Mouse (Mus musculus): ENCODE results near the gene Tbc1d21. TPM values are rescaled to one million over a fixed set of nuclear protein-coding genes. Genes with fewer than 3 reads are reported as not detected.
A peak's percentile ranks its signal among the peaks of the same experiment; 100 is the strongest.

Gene Tbc1d21
- total RNA-seq (2021), result not detected

- intact Hi-C loops (cut with DNase I), result loop anchor here (5.0 kb wide), 1 partner anchor 117 kb away; the partner anchor contains the start of gene Insyn1
- DNase-seq, result no peak
Observed at GRCm38 (mm10) chr9:58370355-58370754, at the start of gene Tbc1d21. Gene Tbc1d21, minus strand, starts transcription at chr9:58370455.

GRCm38 (mm10) chr9:58411556-58411955 is 41.3 kb upstream of the Tbc1d21 start:
- DNase-seq, result no peak
- intact Hi-C loops (cut with DNase I), result no loop called here

GRCm38 (mm10) chr9:58410057-58410735 is 39.9 kb upstream of the Tbc1d21 start:
- intact Hi-C loops (cut with DNase I), result no loop called here
- DNase-seq, result peak; percentile 47 to 67

DNA sequence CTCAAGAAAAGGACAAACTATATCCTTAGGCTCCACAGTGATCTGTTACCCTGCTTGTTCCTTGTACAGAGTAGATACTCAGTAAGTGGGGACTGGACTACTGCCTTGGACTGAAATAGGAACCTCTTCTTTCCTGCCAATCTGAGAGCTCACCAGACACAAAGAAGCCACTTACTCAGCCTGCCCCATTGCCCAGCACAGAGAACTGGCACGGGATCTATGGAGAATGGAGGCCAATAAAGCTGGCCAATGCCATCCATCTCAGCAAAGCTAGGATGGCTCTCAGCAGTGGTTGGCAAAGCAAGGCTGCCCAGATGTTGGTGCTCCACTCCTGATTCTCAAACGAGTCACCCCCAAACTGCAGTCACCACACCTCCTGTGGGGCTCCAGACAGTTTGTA is 39.0 kb upstream of the Tbc1d21 start:
- DNase-seq, result peak in 1 of 2 experiments; percentile 26
- intact Hi-C loops (cut with DNase I), result no loop called here

DNA sequence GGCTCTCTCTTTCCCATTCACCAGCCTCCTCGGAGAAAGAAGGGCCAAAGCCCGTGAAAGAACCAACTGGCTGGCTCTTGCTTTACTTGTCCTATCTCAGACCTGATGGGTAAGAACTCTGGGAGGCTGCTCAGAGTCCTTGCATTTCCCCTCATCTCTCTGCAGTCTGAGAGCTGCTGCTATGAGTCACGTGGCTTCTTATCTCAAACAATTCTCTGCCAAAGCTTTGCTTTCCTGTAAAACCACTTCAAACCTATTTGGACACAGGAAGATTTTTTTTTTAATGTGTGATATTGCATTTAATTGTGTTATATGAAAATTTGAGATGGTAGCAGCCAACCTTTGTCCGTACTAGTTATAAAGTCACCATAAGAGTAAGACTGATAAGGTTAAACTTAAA is 34.2 kb upstream of the Tbc1d21 start:
- intact Hi-C loops (cut with DNase I), result no loop called here
- DNase-seq, result no peak

- no peak for DNase-seq
- intact Hi-C loops (cut with DNase I), result no loop called here
Observed at GRCm38 (mm10) chr9:58401371-58402082, 31.3 kb upstream of the Tbc1d21 start.

GRCm38 (mm10) chr9:58399609-58400008 is 29.4 kb upstream of the Tbc1d21 start:
- no peak for DNase-seq
- intact Hi-C loops (cut with DNase I), result no loop called here

DNA sequence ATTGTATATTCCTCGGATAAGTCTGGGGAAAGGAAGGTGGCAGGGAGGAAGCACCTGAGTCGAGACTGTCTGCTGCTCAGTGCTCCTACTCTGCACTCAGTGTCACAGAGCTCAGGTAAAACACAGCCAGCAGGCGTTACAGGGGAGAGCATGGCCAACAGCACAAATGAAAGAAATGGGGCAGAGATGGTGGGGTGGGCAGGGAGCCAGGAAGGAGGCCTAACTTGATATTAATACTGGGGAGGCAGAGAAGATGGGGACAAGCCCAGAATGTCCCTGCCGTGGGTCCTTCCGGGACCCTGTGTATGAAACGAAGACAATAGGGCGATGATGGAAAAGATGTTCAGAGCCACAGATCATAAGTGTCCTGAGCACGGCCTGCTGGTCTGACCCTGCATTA is 24.4 kb upstream of the Tbc1d21 start:
- no peak for DNase-seq
- intact Hi-C loops (cut with DNase I), result no loop called here

GRCm38 (mm10) chr9:58393875-58394274 is 23.6 kb upstream of the Tbc1d21 start:
- DNase-seq, result no peak
- intact Hi-C loops (cut with DNase I), result no loop called here

DNA sequence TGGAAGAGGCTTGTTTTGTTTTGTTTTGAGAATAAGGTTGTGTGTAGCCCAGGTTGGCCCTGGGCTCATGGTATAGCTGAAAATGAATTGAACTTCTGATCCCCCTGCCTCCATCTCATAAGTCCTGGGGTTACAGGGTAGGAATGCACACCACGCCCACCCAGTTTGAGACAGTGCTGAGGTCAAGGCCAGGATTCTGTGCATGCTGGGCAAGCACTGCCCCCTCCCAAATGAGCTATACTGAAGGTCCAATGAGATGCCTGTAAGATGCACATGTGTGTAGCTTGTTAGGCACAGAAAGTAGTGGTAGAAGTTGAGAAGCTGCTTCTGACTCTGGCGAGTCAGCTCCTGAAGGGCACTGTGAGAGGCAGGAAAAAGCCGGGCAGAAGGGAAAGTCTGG is 18.1 kb upstream of the Tbc1d21 start:
- intact Hi-C loops (cut with DNase I), result no loop called here
- no peak for DNase-seq

DNA sequence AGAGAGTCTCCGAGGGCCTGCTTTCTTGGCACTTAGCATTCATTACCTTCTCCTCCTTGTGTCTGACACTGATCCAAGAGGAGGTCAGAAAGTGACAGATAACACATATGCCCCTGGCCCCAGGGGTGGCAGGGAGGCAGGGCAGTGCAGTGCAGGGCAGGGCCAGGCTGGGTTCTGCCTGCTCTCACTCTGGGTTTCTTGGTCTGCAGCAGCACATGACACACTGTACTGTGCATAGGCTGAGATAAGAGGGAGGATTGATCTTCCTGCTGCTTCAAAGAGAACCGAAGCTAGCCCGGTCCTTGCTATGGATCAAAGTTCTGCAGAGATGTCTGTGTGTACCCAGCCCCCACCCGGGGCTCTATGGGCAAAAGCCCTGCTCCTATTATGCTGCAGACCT is 8.6 kb upstream of the Tbc1d21 start:
- no peak for DNase-seq
- intact Hi-C loops (cut with DNase I), result no loop called here

DNA sequence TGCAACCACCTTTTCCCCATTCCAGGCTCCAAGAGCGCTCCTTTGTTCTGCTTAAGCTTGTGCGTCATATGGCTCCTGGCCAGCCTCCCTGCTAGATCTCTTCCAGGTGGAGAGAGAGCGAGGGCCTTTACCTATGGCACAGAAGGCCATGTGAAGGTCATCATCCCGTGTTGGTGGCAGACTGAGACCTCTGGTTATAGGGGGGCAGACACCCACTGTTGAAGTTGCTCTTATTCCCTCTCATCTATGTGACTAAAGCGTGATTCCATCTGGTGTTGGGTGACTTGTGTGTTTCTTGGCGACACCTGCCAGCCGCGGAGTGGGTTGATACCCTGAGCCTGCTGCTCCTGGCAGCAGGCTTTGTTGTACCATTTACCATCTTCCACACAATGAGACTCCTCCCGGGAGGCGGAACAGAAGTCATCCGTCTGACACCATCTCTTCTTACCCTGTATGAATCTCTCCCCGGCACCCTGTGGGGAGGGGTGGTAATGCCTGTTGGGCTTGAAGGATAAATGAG is 3.7 kb upstream of the Tbc1d21 start:
- no peak for DNase-seq
- intact Hi-C loops (cut with DNase I), result loop anchor here (5.0 kb wide), 1 partner anchor 113 kb away; the partner anchor contains the start of gene Insyn1

GRCm38 (mm10) chr9:58371914-58372313 is 1.7 kb upstream of the Tbc1d21 start:
- no peak for DNase-seq
- intact Hi-C loops (cut with DNase I), result loop anchor here (5.0 kb wide), 1 partner anchor 115 kb away; the partner anchor contains the start of gene Insyn1

DNA sequence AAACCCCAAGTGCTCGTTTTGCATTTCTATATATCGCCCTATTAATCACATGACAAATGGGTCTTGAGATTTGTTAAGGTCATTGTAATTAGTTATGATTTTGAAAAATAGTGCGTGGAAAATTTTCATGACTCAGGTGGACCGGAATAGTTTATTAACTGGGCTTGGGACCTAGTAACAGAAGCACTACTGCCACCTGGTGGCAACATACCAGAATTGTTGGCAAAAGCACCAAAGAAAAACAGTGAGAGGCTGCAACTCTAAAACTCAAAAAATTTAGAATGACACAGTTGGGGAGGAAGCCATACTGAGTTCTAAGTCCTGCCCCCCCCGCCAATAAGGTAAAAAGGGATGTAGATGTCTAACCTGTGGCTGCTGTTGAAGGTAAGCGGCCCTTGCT is 611 bp downstream of the Tbc1d21 start:
- peak; percentile 48 to 61 for DNase-seq
- intact Hi-C loops (cut with DNase I), result loop anchor here (2.0 to 5.0 kb wide), 3 partner anchors 39 to 331 kb away; partner anchors contain the start of gene Insyn1

DNA sequence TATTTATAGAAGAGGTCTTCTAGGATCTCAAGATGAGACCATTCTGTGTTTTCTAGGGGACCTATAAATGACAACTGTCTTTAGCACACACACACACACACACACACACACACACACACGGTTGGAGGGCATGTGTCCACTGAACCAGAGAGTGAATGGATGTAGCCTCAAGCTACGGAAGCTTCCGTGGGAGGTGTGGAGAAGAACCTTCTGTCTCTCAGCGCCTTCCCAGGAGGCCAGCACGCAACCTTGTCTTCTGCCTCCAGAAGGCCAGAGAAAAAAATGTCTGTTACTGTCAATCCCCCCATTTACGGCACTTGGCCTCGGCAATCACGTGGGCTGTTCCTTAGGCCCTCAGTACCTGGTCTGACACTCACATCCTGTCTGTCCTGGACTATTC is 5.9 kb downstream of the Tbc1d21 start:
- intact Hi-C loops (cut with DNase I), result no loop called here
- DNase-seq, result no peak

- intact Hi-C loops (cut with DNase I), result no loop called here
- no peak for DNase-seq
Observed at GRCm38 (mm10) chr9:58361956-58362355, 8.3 kb downstream of the Tbc1d21 start.

GRCm38 (mm10) chr9:58361373-58361772 is 8.9 kb downstream of the Tbc1d21 start:
- no peak for DNase-seq
- intact Hi-C loops (cut with DNase I), result no loop called here

DNA sequence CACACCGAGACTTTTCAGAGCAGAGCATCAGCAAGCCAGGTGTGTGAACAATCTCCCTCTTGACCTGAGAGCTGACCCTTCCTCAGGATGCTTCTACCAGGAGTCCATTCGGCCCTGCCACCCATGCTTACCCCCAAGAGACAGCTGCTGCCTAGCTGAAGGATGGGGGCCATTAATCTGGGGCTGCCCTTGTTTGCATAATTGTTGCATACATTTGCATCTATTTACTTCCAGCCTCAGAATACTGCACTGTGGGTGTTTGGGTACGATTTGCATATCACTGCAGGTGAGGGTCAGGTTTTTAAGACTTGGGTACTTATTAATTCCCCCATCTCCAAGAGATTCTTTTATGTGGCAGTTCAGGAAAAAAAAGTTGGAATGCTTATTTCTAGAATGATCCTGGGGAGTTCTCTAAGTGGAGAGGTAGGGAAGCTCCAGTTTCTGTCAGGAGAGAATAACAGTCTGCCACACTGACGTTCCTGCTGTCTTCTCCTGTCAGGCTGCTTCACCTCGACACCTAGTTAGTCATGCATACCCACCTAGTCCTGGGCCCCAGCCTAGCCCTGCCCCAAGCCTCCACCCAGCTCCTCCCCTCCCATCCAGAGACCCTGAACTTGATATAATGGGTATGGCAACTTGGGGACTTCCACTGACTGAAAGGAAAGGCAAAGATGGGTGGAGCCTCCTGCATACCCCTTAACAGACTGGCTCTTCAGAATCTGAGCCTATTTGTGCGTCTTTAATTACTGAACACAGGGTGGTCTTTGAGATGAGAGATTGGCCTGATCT is 14.8 kb downstream of the Tbc1d21 start:
- intact Hi-C loops (cut with DNase I), result no loop called here
- no peak for DNase-seq

DNA sequence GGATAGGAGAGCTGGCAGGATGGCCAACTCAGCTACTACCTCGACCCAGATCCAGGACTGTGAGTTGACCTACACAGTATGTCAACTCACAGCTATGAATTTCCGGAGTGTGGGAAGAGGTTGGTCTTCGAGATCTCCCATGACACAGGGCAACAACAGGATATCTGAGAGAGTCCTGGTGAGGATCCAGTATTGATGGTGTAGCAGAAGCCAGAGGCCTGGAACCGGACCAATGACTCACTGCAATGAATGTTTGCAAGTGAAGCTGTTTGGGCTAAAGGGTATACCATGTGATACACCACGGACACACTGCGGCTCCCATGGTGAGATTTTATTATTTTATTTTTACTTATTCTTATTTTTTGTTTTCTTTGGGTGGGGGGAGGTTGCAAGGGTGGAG is 15.6 kb downstream of the Tbc1d21 start:
- intact Hi-C loops (cut with DNase I), result no loop called here
- DNase-seq, result no peak

- intact Hi-C loops (cut with DNase I), result no loop called here
- no peak for DNase-seq
Observed at GRCm38 (mm10) chr9:58353224-58353623, 17.0 kb downstream of the Tbc1d21 start.

DNA sequence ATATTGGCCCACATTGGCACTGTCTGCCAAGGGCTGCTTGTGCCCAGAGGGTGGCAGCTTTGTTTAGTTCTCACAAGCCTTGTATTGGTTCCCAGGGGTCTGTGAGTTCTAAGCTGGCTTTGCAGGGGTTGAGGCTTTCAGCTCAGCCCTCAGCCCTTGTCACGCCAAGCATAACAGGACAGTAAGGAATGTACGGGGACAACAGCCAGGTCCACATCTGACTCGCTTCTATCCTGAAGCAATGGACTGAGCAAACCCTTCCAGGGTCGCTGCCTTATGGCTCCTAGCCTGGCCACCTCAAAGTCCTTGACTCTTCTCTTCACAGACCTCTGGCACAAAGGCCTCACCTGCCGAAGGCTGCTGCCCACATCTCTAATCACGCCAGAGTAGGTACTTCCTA is 22.5 kb downstream of the Tbc1d21 start:
- peak in 1 of 2 experiments; percentile 25 for DNase-seq
- intact Hi-C loops (cut with DNase I), result no loop called here
